Mouse (Mus musculus) megakaryocyte-erythroid progenitor cell, adult 5-6 weeks (primary cell): ENCODE results near the gene Slc25a30. TPM values are rescaled to one million over a fixed set of nuclear protein-coding genes. Genes with fewer than 3 reads are reported as not detected.
A peak's percentile ranks its signal among the peaks of the same experiment; 100 is the strongest.

Source experiments
- ATAC-seq: replicated peaks from 2 replicates; pipeline ENCODE4 v1.8.0; 2016; ENCODE audit warnings: mild to moderate bottlenecking, inconsistent platforms; ENCODE audit not compliant: severe bottlenecking, poor library complexity, low FRiP score, low TSS enrichment
- total RNA-seq, 2 experiments: library from RNA; stranded (forward) in 1 of 2; stranded (reverse) in 1 of 2; fragments of 200-1000, 215-1000 nt in 1 of 2; fragments of >200 nt in 1 of 2; fragmentation: Nextera tagmentation in 1 of 2; gene quantifications; 2 replicates each; pipeline ENCODE4 v1.2.3; 2014 to 2017

Gene Slc25a30
- total RNA-seq, 2 experiments from 2014 or later: 32.6 to 33.0 TPM

GRCm38 (mm10) chr14:75794726-75795125 is 7.9 kb upstream of the Slc25a30 start:
- ATAC-seq: no peak

- ATAC-seq: no peak
Observed at GRCm38 (mm10) chr14:75794324-75794723, 7.5 kb upstream of the Slc25a30 start.

- no peak for ATAC-seq
Observed at GRCm38 (mm10) chr14:75793110-75793509, 6.3 kb upstream of the Slc25a30 start.

GRCm38 (mm10) chr14:75791372-75791771 is 4.5 kb upstream of the Slc25a30 start:
- ATAC-seq: no peak

- no peak for ATAC-seq
Observed at GRCm38 (mm10) chr14:75790411-75790996, 3.7 kb upstream of the Slc25a30 start.

- ATAC-seq: no peak
Observed at GRCm38 (mm10) chr14:75789291-75789690, 2.5 kb upstream of the Slc25a30 start.

- 0 out of 2 replicates have a peak, but pooled peaks have one; percentile 11 for ATAC-seq
Observed at GRCm38 (mm10) chr14:75787794-75788175, 948 bp upstream of the Slc25a30 start.

GRCm38 (mm10) chr14:75786424-75786867 is 391 bp downstream of the Slc25a30 start:
- ATAC-seq: peak; percentile 72

- ATAC-seq: no peak
Observed at GRCm38 (mm10) chr14:75779913-75780312, 6.9 kb downstream of the Slc25a30 start.

GRCm38 (mm10) chr14:75776637-75777036 is 10.2 kb downstream of the Slc25a30 start:
- ATAC-seq: no peak

GRCm38 (mm10) chr14:75773431-75773830 is 13.4 kb downstream of the Slc25a30 start:
- ATAC-seq: peak; percentile 91

GRCm38 (mm10) chr14:75772407-75772806 is 14.4 kb downstream of the Slc25a30 start:
- peak; percentile 26; the same call in 1 of the 2 replicates for ATAC-seq

- ATAC-seq: no peak
Observed at GRCm38 (mm10) chr14:75771101-75771501, 15.7 kb downstream of the Slc25a30 start.

GRCm38 (mm10) chr14:75769334-75769733 is 17.5 kb downstream of the Slc25a30 start:
- no peak for ATAC-seq

- 0 out of 2 replicates have a peak, but pooled peaks have one; percentile 8 for ATAC-seq
Observed at GRCm38 (mm10) chr14:75768275-75768608, 18.6 kb downstream of the Slc25a30 start.

GRCm38 (mm10) chr14:75767492-75768274 is 19.2 kb downstream of the Slc25a30 start:
- peak; percentile 76 for ATAC-seq

GRCm38 (mm10) chr14:75761028-75761805 is 25.6 kb downstream of the Slc25a30 start:
- peak; percentile 80 for ATAC-seq

GRCm38 (mm10) chr14:75758401-75758800 is 28.4 kb downstream of the Slc25a30 start:
- no peak for ATAC-seq

GRCm38 (mm10) chr14:75757821-75758220 is 29.0 kb downstream of the Slc25a30 start:
- no peak for ATAC-seq

- no peak for ATAC-seq
Observed at GRCm38 (mm10) chr14:75756971-75757370, 29.9 kb downstream of the Slc25a30 start.
